Mouse (Mus musculus) cortical plate, adult 2 months (tissue): ENCODE measurements at regions not wholly inside any gene's neighbourhood (a gene's known extent, or its start where the extent isn't known, plus 50 kb on each side); places are given as distances from the start of the nearest gene placed in this dataset.

Experiments
- CTCF ChIP-seq: fragments of 200-500 bp; IDR thresholded peaks from 2 replicates; pipeline ENCODE4 v1.5.1; 2011; ENCODE audit warnings: mild to moderate bottlenecking, control low read depth, low read length; ENCODE audit not compliant: insufficient read depth; ENCODE audit errors: extremely low read depth
- POLR2A ChIP-seq: fragments of 200-500 bp; IDR thresholded peaks from 2 replicates; pipeline ENCODE4 v1.6.1; 2011; ENCODE audit warnings: mild to moderate bottlenecking, low read length, control low read depth; ENCODE audit not compliant: insufficient read depth; ENCODE audit errors: extremely low read depth

DNA sequence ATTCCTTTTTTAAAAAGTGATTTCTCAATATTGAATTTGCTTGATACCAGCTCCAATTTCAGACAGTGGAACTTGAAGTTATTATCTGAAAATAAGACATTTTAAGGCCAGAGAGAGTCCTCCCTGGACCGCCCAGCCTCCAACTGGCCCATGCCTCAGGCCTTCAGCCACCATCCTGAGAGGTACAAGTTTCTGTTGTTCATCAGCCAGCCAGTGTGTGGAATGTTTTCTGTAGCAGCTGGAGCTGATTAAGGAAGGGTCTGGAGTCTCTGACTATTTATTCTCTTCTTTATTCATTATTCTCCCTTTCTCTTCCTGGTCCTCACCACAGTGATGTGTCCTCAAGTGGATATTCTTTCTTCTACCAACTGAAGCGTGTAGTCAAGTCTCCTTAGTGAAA lies 94.6 kb downstream of the Tmem18 start:
- TF ChIP-seq CTCF, result no peak
- TF ChIP-seq POLR2A, result no peak
